Mouse (Mus musculus) v-Abl transformed pro-B cells (cell line): ENCODE results near the gene Rab25.

ENCODE experiments used
- in situ Hi-C, 2 experiments: fragments of 400-800 bp; cut with MboI; formaldehyde crosslinking; loops; one replicate each; pipeline ENCODE4 v1.15.1; 2025; ENCODE audit not compliant: unreplicated experiment in 2 of 2

Rab25 gene

DNA sequence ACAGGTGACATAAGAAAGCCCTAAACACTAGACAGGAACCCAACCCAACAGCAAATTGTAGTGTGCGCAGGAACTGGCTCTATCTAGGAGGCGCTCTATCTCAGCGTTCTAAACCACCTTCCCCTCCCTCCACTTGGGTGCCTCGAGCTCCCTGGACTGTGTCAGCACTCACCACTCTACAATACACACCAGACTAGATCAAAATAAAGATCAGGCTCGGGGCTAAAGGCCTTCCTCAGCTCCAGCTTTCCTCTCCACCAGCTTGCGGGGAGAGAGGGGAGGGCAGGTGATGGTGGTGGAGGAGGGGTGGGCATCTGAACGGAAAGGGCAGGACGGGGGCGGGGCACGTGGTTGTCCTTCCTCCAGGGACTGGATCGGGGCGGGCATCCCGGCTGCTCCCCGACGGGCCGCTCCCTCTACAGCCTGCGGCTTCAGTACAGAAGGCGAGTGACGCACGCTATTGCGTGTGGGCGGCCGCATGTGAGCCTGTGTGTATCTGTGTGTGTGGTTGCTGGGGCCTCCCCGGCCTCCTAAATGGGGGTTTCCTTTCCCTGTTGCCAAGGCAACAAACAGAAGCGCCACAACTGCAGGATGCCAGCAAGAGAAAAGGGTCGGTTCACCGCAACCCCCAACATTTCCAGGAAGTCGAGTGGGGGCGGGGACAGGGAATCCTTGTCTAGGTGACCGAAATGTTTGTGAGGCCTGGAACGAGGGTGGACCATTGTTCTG is 38.2 kb downstream of the Rab25 start, which contains the start of gene Lmna:
Lmna (minus strand) TSS at position 265 of the 729 bp plus-strand sequence.
- in situ Hi-C loops: no loop called here

- in situ Hi-C loops: no loop called here
These were observed 38.9 kb downstream of the Rab25 start for GRCm38 (mm10) chr3:88509250-88509649.

DNA sequence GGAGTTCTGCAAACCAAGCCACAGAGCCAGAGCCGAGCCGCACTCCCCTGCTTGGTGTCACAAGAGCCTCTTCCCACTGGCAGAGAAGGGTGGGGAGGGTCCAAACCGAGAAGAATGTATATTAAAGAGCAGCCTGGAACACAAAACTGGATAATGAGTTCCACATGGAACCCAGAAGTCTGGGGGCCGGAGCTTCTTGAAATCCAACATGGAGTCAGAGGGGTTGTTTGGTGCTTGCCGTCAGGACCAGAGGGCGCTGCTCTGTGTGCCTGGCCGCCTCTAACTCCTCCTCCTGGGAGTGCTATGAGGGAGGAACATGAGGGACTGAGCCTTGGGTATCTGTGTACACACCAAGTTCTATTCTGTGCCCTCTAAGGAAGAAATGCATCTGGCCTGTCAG is 42.3 kb downstream of the Rab25 start:
- in situ Hi-C loops: no loop called here

- in situ Hi-C loops: no loop called here
These were observed 43.0 kb downstream of the Rab25 start for GRCm38 (mm10) chr3:88505081-88505480.

DNA sequence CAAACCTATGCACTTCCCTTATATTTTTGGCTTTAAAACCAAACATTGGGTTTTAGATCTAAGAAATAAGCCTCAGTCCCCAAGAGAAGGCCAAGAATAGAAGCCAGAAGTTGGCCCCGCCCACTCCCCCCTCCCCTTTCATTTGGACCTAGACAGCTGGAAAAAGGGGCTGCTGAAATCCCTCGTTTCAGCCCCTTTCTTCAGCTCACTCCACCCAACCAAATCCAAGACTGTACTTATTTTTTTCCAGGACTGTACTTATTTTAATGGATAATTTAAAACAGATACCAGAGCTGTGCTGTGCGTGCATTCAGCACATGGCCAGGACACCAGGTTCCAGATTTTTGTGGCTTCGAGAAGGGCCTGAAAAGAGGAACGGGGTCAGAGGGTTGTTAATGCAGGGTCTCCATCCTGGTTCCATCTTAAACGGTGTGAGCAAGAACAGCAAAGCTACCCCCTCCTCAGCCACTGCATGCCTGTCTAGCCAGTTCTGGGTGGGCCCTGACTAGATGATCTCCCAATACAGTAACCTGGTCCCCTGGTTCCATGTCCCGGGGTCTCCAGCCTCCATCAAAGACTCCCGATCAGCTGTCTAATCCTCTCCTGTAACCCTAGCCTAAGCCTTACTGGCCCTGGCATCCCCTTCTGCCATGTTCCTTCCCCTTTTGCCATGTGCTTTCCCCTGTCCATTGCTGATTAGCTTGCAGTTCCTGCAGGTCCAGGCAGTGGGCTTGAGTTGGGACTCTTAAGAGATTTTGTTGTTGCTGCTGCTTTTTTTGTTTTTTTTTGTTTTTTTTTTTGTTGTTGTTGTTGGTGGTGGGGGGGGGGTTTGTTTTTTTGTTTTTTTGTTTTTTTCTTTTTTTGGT is 44.0 kb downstream of the Rab25 start:
- in situ Hi-C loops: no loop called here

GRCm38 (mm10) chr3:88503505-88503863 is 44.6 kb downstream of the Rab25 start:
- in situ Hi-C loops: no loop called here

GRCm38 (mm10) chr3:88502641-88503504 is 45.2 kb downstream of the Rab25 start:
- in situ Hi-C loops: no loop called here

GRCm38 (mm10) chr3:88502031-88502571 is 46.0 kb downstream of the Rab25 start:
- in situ Hi-C loops: no loop called here

GRCm38 (mm10) chr3:88501366-88502030 is 46.6 kb downstream of the Rab25 start:
- in situ Hi-C loops: no loop called here

GRCm38 (mm10) chr3:88500655-88501365 is 47.3 kb downstream of the Rab25 start:
- in situ Hi-C loops: no loop called here

- in situ Hi-C loops: no loop called here
These were observed 48.0 kb downstream of the Rab25 start for GRCm38 (mm10) chr3:88500087-88500486.

- in situ Hi-C loops: no loop called here
These were observed 48.5 kb downstream of the Rab25 start for GRCm38 (mm10) chr3:88499580-88499979.

DNA sequence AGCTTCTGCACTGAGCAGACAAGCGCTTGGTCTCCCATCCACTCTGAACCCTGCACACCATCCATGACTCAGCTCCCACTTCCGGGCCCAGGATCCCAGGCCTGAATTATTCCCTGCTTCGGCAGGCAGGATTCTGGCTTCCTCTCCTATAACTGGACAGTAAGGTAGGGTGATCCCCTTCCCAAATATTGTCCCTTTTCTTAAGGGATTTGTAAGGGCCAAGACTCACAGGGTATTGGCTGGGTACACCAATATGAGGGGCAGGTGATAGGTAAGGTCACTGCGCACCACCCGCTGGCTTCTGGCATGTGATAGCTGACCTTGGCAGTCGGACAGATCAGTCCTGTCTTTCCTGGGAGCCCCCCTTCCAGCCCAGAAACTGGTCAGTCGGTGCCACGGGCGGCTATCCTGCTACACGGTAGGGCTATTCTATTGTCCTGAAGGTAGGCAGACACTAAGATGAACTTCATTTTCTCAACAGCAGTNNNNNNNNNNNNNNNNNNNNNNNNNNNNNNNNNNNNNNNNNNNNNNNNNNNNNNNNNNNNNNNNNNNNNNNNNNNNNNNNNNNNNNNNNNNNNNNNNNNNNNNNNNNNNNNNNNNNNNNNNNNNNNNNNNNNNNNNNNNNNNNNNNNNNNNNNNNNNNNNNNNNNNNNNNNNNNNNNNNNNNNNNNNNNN is 52.2 kb downstream of the Rab25 start:
- in situ Hi-C loops: no loop called here

GRCm38 (mm10) chr3:88494836-88495628 is 53.1 kb downstream of the Rab25 start:
- in situ Hi-C loops: no loop called here

GRCm38 (mm10) chr3:88493706-88494582 is 54.2 kb downstream of the Rab25 start:
- in situ Hi-C loops: no loop called here
